Mouse (Mus musculus) monocyte, adult 5-6 weeks (primary cell): ENCODE measurements around the gene Luc7l. TPM values are rescaled to one million over a fixed set of nuclear protein-coding genes. Genes with fewer than 3 reads are reported as not detected.
A peak's percentile ranks its signal among the peaks of the same experiment; 100 is the strongest.

Experiments
- ATAC-seq: fragments of 153-309, 156-312 bp; replicated peaks from 2 replicates; pipeline ENCODE4 v1.8.0; 2017; ENCODE audit warnings: mild to moderate bottlenecking; ENCODE audit not compliant: low TSS enrichment, insufficient number of reproducible peaks, severe bottlenecking, poor library complexity, low FRiP score
- total RNA-seq: library from RNA; stranded (forward); fragments of 200-1000, 200-491, 200-594 nt; gene quantifications from 3 replicates; pipeline ENCODE4 v1.2.3, GENCODE M21; 2017

Gene Luc7l
- total RNA-seq: 80.4 to 111 TPM (median 109 TPM) in 3 replicates

DNA sequence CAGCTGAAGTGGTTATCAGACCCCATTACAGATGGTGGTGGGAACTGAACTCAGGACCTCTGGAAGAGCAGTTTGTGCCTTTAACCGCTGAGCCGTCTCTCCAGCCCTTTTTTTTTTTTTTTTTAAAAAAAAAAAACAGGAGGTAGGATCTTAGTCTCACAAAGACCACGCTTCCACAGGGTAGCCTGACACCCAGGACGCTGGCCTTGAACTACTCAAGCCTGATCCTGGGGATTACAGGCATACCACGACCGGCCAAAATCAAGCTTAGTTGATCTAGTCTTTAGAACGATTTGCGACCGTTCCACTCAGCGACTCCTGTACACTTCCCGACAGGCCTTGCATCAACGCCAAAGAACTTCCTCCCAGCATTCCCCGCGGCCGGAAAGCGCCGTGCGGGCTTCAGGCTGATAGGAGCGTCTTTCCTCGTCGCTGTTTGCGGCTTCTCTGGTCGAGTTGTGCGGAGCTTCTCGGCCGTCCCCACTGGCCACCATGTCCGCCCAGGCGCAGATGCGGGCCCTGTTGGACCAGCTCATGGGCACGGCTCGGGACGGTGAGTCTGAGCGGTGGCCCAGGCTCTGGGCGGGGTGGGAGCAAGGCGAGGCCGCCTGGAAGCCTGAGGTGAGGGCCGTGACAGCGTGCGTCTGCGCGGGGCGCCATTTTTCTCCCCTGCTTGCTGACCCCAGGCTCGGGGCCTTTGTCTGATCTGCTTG lies at the start of gene Luc7l:
Gene Luc7l, plus strand, starts transcription at position 358 of the 713 bp plus-strand sequence.
- peak; percentile 96 for ATAC-seq

DNA sequence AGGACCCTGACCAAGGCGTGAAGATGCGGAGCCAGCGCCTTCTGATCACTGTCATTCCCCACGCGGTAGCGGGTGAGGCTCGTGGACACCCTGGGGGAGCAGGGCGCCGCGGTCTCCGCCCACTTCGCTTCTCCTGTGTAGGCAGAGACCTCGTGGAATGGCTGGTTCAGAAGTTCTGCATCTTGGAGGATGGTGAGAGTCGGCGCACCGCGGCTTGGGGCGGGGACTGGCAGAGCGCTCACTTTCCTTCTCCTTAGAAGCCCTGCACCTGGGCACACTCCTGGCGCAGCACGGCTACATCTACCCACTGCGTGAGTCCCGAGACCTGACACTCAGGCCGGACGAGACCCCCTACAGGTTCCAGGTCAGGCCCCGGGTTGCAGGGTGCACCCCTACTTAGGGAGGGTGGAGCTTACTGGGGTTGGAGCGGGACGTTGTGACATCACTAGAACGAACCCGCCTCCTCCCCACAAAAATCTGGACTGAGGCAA lies 49.3 kb upstream of the Luc7l start:
- ATAC-seq: peak; percentile 38; the same call in 1 of the 2 replicates

DNA sequence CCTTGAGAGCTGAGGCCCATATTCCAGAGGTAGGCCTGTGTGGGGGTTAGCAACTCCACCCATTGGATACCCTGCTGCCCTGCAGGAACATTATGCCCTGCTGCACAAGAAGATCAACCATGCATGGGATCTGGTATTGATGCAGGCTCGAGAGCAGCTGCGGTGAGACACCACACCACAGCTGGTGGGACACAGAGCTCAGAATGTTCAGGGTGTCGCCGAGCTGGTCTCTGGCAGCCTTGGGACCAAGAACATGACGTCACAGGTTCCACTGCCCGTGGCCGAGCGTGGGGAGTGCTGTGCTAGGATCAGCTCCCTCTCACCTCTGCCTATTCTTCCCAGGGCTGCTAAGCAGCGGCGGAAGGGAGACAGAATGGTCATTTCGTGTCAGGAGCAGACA lies 47.9 kb upstream of the Luc7l start:
- ATAC-seq: no peak

DNA sequence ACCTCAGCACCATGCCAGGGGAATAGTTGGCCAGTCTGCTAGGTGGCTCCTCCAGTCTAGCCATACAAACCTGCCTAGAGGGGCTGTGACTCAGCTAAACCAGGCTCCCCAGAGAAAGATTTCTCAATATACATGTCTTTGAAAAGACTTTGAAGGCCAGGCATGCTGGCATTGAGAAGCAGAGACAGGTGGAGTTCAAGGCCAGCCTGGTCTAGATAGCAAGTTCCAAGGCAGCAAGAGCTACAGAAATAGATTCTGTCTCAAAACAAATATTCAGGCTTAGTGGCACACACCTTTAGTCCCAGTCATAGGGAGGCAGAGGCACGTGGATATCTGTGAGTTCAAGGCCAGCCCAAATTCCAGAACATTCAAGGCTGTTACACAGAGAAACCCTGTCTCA lies 46.3 kb upstream of the Luc7l start:
- ATAC-seq: no peak

DNA sequence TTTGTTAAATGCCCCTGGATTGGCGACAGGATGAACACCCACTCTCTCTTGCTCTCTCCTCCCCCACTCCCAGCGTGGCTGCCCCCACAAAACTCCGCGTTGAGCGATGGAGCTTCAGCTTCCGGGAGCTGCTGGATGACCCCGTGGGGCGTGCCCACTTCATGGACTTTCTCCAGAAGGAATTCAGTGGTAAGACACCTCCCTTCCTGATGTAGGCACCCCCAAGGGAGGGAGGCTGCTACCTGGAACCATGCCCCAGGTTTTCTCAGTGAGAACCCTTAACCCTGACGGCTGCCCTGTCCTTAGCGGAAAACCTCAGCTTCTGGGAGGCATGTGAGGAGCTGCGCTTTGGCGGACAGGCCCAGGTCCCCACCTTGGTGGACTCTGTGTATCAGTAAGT lies 45.0 kb upstream of the Luc7l start, which contains the start of gene Arhgdig:
Gene Arhgdig, minus strand, starts transcription at position 101 of the 400 bp plus-strand sequence.
- ATAC-seq: no peak

DNA sequence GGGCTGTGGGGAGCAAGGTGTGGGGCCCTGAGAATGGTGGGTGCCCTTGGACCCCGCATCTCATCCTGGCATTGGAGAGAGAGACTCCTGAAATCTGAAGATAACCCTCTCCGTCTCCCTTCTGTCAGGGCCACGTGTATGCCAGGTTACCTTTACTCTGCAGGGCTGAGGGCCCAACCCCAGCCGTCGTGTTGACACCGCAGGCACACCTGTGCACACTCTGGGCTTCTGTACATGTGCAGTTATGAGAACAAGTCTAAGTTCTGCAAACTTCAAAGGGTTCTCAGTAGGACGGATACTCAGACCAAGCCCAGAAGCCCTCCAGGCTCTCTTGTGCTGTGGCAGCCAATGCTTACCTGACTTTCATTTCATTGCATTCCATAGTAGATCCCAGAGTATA lies 40.5 kb upstream of the Luc7l start:
- ATAC-seq: no peak

DNA sequence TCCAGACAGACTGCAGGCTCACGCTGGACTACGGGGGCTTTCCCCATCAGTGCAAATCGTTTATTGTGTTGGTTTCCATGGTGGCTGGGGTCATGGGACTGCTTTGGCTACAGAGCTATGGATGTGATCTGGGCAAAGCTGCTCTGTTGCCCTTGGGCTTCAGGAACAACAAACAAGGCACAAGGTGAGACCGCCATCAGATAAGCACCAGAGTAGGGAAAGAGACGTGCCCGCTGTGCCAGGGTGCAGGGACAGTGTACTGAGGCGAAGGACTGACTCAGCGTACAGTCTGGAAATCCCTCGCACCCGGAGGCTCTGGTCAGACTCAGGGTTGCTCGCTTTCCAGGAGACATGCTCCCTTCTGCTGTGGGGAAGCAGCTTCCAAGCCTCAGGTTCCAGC lies 40.0 kb upstream of the Luc7l start:
- ATAC-seq: no peak

DNA sequence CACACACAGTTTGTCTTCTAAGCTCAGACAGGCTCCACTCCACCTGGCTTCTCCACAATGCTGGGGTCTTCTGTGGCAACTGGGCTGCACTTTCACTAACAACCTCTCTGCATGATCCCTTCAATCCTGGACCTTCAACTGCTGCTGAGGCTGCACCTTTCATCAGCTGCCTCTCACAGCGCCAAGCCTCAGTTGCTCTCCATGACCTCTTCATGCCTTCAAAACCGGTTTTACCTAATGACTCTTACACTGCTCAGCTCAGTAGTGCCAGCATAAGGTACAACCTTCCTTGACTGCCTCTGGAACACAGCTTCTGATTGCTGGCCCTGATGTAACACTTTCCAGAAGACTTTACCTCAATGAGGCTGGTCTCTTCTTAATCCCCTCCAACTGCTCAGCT lies 31.2 kb upstream of the Luc7l start:
- no peak for ATAC-seq

DNA sequence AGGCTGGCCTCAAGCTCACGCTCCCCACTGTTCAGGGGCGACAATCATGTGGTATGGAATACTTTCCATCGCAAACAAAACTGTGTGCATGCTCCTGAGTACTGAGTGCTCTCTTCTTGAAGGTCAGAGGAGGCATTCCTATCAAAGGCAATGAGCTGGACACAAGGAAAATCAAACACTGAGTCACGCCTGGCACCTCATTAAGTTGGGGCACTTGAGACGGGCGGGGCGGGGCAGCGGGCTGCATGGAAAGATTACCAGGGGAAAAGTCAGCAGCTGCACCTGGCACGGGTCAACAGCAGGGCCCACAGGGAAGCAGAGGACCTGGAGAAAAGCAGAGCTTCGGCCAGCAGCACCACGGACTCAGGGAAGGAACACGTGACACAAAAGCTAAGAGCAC lies 27.5 kb upstream of the Luc7l start:
- no peak for ATAC-seq

DNA sequence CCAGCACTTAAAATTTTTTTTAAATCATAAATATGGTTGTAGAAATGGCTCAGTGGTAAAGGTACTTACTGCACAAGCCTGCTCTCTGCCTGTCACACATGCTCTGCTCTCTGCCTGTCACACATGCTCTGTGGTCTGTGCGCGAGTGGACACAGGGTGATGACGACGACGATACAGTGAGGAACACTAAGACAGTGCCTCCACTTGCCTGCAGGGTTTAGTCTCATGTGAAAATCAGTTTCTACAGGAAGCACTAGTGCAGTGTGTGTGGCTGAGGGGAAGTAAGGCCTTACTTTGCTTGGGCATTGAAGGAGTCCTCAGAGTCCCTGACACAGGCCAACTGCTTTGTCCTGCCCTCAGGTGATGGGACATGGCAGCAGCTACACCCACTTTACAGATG lies 22.9 kb upstream of the Luc7l start:
- 0 out of 2 replicates have a peak, but pooled peaks have one; percentile 42 for ATAC-seq

DNA sequence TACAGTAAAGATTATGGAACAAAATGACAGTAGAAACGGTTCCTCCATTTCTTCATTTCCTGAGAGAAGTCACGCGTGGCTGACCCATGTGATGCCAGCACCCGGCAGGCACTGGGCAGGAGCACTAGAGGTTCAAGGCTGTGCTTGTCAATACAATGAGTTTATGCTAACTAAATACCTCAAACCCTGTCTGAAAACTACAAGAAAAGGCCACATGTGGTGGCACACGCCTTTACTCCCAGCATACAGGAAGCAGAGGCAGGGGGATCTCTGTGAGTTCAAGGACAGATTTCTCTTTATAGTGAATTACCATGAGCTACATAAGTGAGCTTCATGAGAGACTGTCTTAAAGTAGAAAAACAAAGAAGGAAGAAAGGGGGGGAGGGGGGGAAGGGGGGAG lies 21.5 kb upstream of the Luc7l start:
- ATAC-seq: no peak

DNA sequence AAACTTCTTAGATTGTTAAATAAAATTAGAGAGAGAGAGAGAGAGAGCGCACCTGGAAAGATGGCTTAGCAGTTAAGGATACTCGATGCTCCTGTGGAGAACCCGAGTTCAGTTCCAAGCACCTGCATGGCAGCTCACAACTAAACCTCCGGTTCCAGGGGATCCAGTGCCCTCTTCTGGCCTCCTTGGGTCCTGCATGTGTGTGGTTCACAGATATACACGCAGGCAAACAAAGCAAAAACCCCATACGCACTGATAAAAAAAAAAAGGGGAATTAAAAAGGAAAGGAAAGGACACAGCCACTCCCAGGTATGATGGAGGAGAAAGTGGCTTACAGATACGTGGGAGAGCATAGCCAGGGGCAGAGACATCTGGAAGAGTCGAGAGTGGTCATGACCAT lies 19.8 kb upstream of the Luc7l start:
- ATAC-seq: no peak

DNA sequence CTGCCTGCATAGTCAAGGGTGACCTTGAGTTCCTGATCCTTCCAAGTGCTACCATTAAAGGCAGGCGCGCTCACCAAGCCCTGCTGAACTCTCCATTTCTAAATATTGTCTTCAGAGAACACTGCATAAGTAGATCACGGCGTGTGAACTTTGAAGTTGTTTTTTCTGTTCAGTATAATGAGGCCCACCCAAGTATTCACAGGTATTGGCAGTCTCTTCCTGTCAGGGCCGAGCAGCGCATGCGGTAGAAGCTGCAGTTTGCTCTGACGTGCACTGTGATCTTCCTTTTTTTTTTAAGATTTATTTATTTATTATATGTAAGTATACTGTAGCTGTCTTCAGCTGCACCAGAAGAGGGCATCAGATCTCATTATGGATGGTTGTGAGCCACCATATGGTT lies 18.3 kb upstream of the Luc7l start:
- no peak for ATAC-seq

DNA sequence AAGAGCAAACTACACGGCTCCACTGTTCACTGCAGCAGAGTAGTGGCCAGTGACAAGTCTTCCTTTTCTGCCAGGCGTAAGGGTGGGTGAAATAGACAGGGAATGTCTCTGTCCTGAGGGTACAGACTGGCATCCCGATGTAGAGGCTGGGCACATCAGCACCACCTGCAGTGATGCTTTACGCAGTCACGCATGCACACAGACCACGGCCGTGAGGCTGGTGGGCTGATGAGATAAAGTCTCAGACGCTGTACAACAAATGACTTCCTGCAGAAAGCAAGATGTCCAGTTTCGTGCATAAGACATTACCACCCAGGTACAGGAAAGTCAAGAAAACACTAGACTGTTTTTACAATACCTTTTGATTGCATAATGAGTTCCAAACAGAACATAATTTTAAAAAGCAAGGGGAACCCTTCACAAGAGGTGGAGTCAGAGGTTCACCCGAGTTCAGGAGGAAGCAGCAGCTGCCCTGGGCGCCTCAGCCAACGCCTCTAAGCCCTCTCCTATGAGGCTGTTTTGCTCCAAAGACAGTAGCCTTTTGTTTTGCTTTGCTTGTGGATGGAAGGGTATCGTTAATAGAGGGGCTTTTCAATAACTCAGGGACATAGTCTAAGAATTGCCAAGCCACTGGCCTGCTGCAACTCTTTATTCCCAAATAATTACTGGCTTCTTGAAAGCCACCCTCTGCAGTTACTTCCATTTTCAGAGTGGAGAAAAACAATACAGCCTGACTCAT lies 17.4 kb upstream of the Luc7l start:
- ATAC-seq: peak; percentile 56

DNA sequence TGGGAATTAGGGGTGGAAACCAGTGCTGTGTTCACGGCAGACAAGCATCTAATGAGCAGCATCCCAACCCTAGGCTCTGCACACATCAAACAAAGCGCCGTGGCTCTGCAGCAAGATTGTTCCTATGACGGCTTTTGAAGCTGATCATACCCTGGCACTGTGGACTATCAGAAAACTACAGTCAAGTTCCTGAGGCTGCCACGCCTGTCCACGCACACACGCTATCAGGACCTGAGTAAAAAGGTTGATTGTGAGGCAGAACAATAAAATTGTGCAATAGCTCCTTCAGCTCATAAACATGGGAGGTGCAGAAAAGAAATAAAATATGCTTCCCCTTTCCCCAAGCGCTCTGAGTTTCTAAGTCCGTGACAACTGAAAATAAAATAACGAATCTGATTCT lies 15.0 kb upstream of the Luc7l start:
- peak; percentile 51 for ATAC-seq

DNA sequence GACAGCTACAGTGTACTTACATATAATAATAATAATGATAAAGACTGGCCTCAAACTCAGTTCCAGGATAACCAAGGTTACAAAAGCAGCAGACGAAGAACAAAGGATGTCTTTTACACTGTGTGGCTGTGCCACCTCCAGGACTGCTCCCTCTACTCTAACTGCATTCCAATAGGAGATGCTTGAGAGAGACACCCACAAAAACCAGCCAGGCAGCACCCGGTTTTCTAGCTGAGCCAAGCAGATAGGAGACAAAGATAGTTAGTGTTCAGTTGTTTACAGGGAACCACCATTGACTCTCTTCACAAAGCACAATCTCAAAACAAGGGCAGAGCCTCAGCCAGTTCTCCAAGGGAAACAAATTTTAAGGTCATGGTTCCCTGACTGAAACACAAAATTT lies 13.1 kb upstream of the Luc7l start:
- no peak for ATAC-seq

DNA sequence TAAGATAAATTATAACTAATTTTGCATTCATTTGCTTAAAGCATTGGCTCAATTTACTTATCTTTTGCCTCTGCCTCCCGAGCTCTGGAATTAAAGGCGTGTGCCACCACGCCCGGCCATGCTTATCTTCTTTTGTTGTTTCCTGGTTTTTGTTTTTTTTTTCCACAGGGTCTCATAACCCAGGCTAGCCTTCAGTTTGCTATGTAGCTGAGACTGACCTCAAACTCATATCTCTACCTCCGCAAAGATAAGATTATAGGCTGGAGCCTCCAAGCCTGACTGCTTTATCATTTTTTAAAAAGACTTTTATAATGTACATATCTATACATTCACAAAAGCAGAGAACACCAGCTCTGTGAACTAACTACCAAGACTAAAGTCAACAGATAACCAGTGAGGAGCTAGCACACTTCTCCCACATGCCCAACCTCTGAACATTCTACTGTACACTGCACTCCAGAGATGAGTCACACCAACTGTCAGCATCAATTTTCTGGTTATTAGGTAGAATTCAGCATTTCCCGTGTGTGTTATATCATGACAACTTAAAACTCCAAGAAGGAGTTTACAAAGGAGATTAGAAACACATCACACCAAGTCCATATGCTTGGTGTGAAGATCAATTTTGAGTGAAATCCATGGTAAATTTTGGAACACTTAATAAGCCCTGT lies 12.4 kb upstream of the Luc7l start:
- ATAC-seq: no peak

DNA sequence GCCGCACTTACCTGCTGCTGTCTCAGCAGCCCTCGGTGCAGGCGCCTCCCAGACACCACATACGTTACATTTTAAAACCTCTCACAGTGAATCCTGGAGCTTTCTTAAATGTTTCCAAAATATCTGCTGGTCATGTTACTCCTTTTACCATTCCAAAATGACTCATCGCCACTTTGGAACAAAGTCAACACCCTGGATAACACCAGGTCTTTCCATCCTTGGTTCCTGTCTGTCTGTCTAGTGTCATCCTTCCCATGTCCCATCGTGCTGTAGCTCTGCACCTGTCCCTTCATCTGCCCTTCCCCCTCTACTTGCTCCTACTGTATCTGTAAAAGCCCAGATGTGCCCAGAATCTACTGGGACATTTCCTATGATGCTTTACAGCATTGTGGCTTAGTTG lies 11.7 kb upstream of the Luc7l start:
- no peak for ATAC-seq

DNA sequence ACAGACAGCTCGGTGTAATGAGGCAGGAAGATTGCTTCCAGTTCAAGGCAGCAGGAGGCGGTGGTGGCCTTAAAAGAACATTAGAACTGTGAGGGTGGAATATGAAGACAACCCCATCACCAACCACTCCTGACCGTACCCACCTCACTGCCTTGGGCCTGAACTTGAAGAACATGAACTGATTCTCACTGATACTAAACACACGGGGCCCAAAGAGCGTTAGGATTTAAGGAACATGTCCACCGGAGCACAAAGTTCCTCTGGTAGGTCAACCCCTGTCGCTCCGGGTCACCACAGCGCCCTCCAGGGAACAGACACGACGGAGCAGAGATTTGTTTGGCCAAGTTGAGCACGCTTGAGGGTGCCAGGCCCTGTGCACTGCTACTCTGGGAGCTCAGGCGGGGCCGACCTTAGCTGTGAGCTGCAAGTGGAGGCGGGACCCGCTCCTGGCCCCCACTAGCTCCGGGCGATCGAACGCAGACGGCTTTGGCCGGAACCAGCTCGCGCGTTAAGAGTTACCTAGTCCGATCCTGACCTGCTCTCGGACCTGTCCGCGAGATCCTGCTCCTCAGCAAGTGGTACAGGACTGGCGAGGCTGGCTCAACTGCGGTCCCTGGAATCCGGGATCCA lies 9.1 kb upstream of the Luc7l start:
- ATAC-seq: peak; percentile 75
